Mouse (Mus musculus): ENCODE data around the gene Plcd3.

DNA sequence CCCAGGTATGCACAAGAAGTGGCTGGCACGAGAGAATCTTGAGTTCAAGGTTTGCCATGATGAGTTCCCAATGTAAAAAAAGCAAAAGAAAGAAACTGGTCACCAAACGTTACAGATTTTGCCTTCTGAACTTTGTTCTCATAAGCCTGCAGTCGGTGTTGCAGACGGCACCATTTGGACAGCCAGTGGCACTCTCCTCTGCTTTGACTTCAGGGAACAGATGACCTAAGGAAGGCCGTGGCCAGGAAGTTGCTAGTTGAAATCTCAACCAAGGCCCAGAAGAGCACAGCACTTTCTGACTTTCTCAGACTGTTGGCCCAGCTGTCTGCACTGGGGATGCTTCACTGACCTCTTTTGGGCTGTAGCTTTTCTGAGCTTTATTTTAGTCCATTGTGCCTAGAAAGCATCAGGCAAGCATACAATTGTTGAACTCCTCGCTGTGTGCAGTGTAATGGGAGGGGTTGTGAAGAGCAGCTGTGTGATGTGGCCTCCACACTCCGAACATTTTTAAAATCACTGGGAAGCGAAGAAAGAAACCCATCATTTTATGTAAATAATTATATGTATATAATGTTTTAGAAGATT lies 64.5 kb downstream of the Plcd3 start:
- TF ChIP-seq POLR2A (IDR thresholded peaks at IDR 0.05; ENCODE audit: borderline replicate concordance, insufficient read depth, low read length): no peak
- TF ChIP-seq CTCF (IDR thresholded peaks at IDR 0.05; ENCODE audit: borderline replicate concordance, insufficient read depth, low read depth, low read length): no peak
